Mouse (Mus musculus): ENCODE results near the gene Smim13.
A peak's percentile ranks its signal among the peaks of the same experiment; 100 is the strongest.
"Not testable (repeated sequence)": the region's sequence is repeated elsewhere in the genome, so short reads cannot be mapped to it uniquely, and the experiment has no call there.

Gene Smim13

GRCm38 (mm10) chr13:41238035-41238804 is 11.4 kb upstream of the Smim13 start:
- no peak for DNase-seq (ENCODE audit: inconsistent ontology term)

DNA sequence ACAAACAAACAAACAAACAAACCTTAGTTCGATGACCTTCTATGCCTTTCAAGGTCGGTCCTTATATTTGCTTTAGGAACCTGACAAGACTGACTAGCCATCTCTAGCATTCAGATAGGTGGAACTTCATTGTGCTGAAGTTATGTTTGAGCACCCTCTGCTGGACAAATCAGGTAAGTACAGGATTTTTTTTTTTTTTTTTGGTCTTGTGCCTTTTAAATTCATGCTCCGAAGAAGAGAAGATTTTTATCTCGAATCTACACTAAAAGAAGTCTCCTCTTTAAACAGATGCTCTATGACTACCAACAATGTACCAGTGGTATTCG is 10.9 kb upstream of the Smim13 start:
- DNase-seq (ENCODE audit: inconsistent ontology term): peak; percentile 24

DNA sequence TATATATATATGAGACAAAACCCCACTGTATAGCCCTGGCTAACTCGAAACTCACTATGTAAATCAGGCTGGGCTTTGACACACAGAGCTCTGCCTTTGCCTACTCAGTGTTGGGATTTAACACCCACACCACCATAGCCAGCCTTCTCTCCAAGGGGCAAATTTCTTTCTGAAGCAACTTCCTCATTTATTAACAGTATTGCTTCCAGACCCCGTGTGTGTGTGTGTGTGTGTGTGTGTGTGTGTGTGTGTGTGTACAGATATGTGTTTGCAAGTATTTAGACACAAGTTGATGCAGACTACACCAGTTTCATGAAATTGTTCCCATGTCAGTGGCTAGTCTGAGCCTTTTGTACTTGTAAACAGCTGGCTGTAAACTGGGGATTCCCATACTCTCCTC is 8.1 kb upstream of the Smim13 start:
- no peak for DNase-seq (ENCODE audit: inconsistent ontology term)

- no peak for DNase-seq (ENCODE audit: inconsistent ontology term)
These were observed 5.3 kb upstream of the Smim13 start for GRCm38 (mm10) chr13:41244306-41244830.

- DNase-seq (ENCODE audit: inconsistent ontology term): no peak
These were observed 708 bp upstream of the Smim13 start for GRCm38 (mm10) chr13:41248751-41249520.

- DNase-seq (ENCODE audit: inconsistent ontology term): no peak
These were observed 806 bp downstream of the Smim13 start for GRCm38 (mm10) chr13:41250318-41250981.

- not testable (repeated sequence) for DNase-seq (ENCODE audit: inconsistent ontology term)
These were observed 1.6 kb downstream of the Smim13 start for GRCm38 (mm10) chr13:41251232-41251631.

DNA sequence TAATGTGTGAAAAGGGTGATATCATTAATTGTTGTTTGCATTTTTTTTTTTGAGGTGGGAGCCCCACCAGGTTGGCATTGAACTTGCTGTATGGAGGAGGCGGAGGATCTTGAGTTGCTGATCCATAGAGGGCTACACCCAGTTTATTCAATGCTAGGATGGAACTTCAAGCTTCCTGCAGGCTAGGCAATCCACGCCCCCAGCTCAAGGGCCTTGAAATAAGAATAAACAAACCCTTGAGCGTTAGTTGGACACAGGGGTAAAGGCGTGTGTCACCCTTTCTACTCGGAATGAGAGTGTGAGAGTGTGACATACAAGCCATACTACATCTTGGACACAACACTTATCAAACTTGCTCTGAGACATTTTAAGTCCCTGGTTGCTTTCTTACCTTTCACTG is 2.0 kb downstream of the Smim13 start:
- DNase-seq (ENCODE audit: inconsistent ontology term): no peak

DNA sequence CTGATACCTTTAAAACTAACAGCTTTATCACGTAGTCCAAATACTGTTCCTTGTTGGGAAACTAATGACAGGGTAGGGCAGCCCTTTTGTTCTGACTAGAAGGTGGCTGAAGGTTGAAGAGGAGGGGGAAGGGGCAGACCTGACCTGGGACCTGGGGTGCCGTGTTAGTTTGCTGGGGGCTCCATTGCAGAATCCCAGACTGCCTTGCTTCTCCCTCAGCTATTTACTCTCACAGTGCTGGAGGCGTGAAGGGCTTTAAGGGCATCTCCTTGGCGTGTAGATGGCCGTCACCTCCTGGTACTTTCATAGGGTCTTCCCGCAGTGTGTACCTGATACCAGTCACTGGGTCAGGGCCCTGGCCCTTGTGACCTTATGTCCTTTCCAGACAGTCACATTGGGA is 2.5 kb downstream of the Smim13 start:
- no peak for DNase-seq (ENCODE audit: inconsistent ontology term)

DNA sequence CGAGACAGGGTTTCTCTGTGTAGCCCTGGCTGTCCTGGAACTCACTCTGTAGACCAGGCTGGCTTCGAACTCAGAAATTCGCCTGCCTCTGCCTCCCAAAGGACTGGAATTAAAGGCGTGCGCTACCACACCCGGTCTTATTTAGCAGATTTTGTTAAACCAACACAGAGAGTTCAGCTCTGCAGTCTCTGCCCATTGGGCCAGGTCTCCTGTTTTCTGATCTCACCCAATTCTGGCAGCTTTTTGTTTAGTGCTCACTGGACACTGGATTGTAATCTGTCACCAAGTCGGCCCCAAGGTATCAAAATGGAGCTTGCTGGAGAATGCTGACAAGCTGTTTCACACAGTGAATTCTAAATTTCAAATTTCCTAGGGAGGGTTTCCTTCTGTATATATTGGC is 3.1 kb downstream of the Smim13 start:
- no peak for DNase-seq (ENCODE audit: inconsistent ontology term)

DNA sequence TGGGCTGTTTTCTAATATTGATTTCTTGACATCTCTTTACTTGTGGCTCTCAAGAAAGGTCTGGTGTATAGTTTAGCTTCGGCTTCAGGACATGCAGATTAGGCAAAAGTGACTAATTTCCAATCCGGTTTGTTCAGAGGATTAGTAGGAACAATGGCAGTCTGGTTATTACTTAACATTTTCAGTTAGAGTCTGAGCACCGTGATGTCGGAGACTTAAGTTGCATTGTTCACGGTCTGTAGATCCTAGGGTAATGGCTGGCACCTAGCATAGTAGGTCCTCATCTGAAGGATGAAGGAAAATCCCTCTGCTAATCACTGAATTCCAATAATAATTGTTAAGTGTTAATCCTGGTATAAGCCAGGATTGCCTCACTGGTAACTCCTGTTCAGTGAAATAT is 6.5 kb downstream of the Smim13 start:
- no peak for DNase-seq (ENCODE audit: inconsistent ontology term)

- DNase-seq (ENCODE audit: inconsistent ontology term): no peak
These were observed 7.3 kb downstream of the Smim13 start for GRCm38 (mm10) chr13:41256962-41257361.

DNA sequence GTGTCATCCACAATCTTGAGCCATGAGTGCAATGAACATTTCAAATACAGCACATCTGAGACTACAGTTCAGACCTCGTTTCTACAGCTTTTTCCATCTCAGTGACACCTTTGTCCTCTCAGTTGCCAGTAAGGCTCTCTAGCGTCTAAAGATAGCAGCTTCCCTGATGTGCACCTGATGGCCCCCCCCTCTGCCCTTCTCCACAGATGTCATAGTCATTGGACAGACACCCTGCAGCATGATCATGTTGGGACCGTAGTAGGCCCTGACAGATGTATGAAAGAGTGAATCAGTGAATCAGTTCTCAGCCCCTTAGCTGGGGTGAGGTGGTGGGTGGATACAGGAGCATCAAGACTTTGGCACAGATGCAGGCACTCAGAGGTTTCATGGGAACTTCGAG is 8.2 kb downstream of the Smim13 start:
- DNase-seq (ENCODE audit: inconsistent ontology term): no peak

GRCm38 (mm10) chr13:41261617-41262016 is 12.0 kb downstream of the Smim13 start:
- DNase-seq (ENCODE audit: inconsistent ontology term): not testable (repeated sequence)

- no peak for DNase-seq (ENCODE audit: inconsistent ontology term)
These were observed 13.8 kb downstream of the Smim13 start for GRCm38 (mm10) chr13:41263304-41264006.

GRCm38 (mm10) chr13:41267827-41268408 is 18.3 kb downstream of the Smim13 start:
- peak; percentile 61 for DNase-seq (ENCODE audit: inconsistent ontology term)

DNA sequence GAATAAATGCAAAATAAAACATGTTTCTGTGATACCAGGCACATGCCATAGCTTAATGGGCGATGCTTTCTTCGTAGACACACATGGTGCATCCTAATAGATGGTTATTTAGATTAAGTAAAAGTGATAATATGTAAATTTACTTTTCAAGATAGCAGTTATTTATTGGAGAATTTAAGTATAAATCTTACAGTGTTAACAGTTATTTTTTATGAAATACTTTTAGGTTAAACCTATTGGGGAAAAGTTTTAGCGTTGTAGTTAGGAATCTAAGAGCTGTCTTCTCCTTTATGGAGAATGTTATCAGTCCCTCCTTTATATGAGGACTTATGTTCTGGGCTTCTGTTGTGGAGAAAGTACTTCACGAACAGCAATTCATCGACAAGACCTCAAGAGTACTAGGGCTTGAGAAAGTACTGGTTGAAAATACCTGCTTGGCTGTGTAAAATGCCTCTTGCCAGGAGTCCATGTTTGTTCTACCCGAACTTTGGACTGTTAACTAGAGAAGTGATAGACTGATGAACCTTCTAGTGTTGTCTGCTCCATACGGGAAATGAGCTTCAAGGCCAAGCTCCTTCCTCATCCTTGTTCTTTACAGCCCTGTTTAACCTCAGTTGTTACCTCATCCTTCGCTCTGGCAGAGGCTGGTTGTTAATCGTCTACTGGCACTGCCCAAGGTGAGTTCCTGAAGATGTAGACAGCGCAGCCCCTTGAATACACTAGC is 24.4 kb downstream of the Smim13 start, which contains the start of gene Gm17364:
TSS of gene Gm17364 (minus strand) at position 51 of the 724 bp plus-strand sequence.
- DNase-seq (ENCODE audit: inconsistent ontology term): no peak

DNA sequence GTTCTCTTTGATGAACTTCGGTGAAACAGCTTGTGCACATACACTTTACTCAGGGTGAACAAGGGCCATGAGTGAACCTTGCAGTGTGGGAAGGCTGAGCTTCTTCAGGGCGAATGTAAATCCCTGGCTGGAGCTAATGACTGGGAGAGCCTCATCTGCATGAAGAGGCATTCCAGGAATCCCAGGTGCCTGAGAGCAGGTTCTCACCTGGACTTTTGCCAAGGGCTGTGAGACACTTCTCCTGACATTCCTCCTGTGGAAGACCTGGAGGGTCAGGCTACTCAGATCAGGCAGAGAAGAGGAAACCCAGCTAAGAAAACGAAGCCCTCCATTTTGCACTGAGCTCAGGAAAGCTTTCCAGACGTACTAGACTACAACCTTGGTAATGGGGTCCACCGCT is 31.1 kb downstream of the Smim13 start:
- DNase-seq (ENCODE audit: inconsistent ontology term): no peak

DNA sequence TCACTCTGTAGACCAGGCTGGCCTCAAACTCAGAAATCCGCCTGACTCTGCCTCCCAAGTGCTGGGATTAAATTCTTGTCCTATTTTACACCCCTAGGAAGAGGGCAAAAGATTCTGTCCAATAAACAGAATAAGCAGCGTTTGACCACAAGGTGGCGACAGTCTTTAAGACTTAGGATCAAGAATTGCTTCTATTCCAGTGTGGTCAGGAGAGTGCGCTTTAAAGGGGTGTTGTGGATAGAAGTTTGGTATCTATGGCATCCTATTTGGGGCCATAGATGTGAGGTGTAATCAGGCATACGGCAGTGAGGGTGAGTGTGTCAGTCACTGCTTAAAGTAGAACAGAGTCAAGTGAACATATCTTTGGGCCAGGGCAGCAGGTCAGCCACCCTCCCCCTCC is 33.6 kb downstream of the Smim13 start:
- DNase-seq (ENCODE audit: inconsistent ontology term): peak; percentile 62

DNA sequence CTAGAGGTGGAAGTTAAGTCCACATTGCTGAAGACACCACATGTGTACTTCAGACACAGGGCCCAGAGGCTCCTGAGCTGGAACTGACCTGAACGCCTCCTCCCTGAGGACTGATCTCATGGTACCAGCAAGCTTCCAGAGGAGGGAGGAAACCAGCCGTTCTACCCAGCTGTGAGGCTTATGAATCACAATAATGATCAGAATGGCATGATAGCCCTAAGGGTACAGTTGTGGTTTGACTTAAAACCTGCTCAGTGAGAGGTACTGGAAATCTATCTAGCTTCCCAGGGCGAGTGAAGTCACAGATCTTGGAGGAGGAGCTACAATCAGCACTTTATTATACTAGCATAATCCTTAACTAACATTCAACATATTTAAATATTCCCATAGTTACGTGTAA is 35.8 kb downstream of the Smim13 start:
- no peak for DNase-seq (ENCODE audit: inconsistent ontology term)

DNA sequence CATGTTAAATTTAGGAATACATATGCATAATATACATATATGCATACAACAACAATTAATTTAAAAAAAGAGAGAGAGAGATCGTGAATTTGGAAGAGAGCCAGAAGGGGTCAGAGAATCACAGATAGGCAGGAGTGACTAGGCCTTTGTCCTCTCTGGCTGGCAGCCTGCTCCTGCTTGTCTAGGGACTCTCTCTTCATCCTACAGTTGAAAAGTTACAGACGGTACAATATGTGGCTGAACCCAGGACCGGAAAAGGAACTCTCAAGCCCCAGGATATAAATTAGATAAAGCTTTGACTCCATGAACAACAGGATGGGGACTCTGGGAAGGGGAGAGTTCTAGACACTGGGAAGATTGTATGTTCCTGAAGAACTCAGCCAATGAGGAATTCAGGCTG is 36.6 kb downstream of the Smim13 start:
- no peak for DNase-seq (ENCODE audit: inconsistent ontology term)

Measured in Muller cell, postnatal 12 days (primary cell).